Mouse (Mus musculus) heart, postnatal 0 days (tissue): ENCODE results near the gene Ap2a1.

ENCODE experiments used
- CTCF ChIP-seq: IDR thresholded peaks from 2 replicates; pipeline ENCODE4 v1.5.1; 2016; ENCODE audit warnings: antibody characterized with exemption, control low read depth, low read depth
- EP300 ChIP-seq: IDR thresholded peaks from 2 replicates; pipeline ENCODE4 v1.6.1; 2016; ENCODE audit warnings: antibody characterized with exemption, low read depth

GRCm38 (mm10) chr7:44866276-44867009 is 62.9 kb downstream of the Ap2a1 start:
- peak; percentile 46 for TF ChIP-seq CTCF
- TF ChIP-seq EP300, result no peak
